Mouse (Mus musculus): ENCODE measurements at regions not wholly inside any gene's neighbourhood (a gene's known extent, or its start where the extent isn't known, plus 50 kb on each side); places are given as distances from the start of the nearest gene placed in this dataset.

DNA sequence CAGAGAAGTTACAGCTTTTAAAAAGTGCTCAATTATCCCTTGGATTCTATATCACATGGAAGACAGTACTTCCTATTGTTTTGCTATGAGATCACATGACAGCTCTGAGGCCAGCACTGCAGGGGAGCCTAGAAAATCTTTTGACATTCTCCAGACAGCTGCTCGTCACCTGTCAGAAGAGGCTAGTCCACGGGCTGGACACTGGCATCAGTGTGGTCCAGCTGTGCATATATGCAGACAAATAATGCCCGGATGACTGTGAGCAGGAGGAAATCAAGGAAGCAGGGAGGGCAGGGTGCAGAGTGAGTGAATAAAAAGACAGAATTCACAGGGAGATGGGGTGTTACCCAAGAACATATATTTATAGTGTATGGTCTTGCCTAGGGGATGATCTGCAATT, 270.4 kb downstream of the Rnf144a start:
- no peak for DNase-seq (ENCODE audit: low spot score in 2 of 2)

DNA sequence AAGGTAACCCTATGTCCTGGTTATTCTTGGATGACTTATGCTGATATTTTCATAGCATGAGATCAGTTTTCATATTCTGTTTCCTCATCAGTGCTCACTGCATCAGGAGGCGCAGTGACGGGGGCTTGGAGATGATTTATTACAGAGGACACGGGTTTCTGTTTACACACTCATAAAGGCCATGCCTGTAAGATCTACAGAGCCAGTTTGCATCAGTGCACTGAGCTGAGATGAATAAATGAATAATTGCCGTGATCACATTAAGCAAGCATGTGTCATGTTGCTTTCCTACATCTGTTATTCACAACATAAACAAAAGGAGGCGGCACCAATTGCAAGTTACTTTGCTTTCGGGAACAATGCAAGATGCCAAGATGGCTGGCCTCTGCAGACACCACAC, 271.6 kb downstream of the Rnf144a start:
- no peak for DNase-seq (ENCODE audit: low spot score in 2 of 2)

- DNase-seq (ENCODE audit: low spot score in 2 of 2): peak in 1 of 2 experiments; percentile 73
Measured at GRCm38 (mm10) chr12:26130811-26131210, 284.2 kb downstream of the Rnf144a start.

GRCm38 (mm10) chr12:26130011-26130410, 285.0 kb downstream of the Rnf144a start:
- DNase-seq (ENCODE audit: low spot score in 2 of 2): no peak

GRCm38 (mm10) chr12:26129511-26129910, 285.5 kb downstream of the Rnf144a start:
- no peak for DNase-seq (ENCODE audit: low spot score in 2 of 2)

- DNase-seq (ENCODE audit: low spot score in 2 of 2): no peak
Measured at GRCm38 (mm10) chr12:26128851-26129250, 286.2 kb downstream of the Rnf144a start.

GRCm38 (mm10) chr12:26126260-26126659, 288.8 kb downstream of the Rnf144a start:
- DNase-seq (ENCODE audit: low spot score in 2 of 2): no peak

DNA sequence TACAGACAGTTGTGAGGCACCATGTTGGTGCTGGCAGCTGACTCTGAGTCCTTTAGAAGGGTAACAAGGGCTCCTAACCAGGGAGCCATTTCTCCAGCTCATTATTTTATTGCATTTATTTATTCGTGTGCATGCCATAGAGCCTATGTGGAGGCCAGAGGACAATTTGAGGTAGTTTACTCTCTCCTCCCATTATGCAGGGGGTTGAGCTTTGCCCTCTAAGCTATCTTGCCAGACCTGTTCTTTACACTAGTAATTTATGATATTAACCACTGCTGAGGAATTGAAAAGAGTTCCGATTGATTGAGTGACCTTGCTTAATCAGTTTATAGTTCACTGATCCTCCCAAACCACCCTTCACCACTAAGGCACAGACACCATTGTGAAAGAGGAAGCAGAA, 290.8 kb downstream of the Rnf144a start:
- no peak for DNase-seq (ENCODE audit: low spot score in 2 of 2)

DNA sequence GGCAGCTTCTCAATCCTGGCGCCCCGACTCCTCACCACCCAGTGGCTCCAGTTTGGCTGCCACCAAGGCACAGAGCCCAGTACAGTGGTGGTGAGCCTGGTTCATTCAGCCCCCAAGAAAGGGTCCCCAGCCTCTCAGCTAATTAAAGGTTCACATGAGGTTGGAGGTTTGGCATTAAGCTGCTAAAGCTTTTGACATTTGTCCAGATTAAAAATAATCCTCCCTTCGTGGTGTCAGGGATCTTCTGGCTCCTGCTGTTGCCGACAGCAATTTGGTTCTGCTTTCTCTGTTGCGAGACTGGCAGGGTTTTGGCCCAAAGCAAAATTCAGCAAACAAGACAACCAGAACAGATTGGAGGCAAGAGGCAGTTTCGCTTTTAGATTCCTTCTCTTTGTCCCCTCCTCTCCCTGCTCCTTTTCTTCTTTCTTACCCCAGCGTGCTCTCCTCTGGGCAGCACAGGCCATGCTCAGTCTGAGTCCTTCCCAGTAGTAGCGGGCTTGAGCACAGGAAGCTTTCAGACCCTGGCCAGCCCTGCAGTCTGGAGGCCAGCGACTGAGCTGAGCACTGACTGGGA, 299.6 kb downstream of the Rnf144a start:
- peak; percentile 51 to 64 for DNase-seq (ENCODE audit: low spot score in 2 of 2)

DNA sequence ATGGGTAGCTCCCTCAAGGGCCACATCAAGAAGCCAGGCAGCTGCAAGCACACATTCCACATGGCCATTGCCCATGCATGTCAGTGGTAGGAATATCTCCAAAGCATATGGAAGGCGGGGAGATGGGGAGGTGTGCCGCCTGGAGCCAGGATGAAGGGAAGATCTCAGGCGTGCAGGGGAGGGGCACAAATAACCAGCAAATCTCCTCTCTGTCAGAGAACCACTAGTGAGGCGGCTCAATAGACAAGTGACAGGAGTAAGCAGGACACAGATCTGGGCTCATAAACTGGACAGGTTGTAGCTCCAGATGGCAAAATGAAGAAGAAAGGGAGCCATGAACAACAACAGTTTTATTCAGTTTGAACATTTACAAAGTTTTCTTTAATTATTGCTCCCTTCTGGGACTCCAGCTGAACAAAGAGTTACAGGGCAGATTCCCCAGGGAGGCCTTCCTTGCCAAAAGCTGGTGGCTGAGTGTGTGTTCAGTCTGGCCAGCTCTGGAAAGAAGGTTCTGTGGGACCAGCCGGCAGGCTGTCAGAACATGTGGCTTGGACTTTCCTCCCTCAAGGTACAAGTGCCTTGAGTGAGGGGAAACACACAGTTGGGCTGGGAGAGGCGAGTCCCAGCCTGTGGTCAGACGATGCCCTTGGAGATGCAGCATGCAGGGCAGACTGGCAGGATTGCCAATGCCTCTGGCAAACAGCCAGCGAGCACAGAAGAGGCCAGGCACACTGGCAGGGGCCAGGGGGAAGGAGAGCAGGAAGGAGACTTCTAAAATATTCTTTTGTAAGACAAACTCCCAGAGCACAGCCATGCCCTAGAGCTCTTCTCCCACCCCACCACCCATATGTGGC, 302.7 kb downstream of the Rnf144a start:
- peak; percentile 74 to 85 for DNase-seq (ENCODE audit: low spot score in 2 of 2)

DNA sequence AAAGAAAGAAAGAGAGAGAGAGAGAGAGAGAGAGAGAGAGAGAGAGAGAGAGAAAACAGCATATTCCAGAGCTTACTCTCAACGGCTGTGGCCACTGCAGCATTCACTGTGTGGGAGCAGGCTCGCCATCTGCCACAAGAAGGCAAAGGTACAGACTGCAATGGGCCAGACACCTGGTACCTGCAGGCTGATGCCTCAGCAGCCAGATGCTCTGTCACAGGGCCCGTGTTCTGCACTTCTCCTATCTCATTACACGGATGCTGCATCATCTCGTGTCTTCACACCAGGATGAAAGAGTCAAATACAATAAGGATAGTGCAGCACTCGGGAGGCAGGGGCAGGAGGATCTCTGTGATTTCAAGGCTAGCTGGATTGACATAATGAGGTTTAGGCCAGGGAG, 305.2 kb downstream of the Rnf144a start:
- DNase-seq (ENCODE audit: low spot score in 2 of 2): no peak

DNA sequence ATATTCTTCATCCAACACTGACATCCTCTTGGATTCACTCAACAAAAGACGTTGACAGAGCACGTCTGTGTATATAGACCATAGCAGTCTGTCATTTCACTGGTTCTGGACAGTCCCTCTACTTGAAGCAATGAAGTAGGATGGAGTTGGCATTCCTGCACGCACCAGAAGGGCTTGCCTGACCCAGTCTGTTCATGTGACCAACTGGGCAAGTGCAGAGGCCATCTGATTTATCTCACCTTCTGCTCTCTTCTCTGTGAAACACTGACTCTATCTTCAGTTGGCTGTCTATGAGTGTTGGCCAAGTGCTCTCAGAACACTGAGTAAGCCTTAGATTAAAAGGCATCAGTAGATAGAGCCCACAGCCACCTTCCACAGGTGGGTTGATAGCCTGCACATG, 310.7 kb downstream of the Rnf144a start:
- no peak for DNase-seq (ENCODE audit: low spot score in 2 of 2)

- DNase-seq (ENCODE audit: low spot score in 2 of 2): no peak
Measured at GRCm38 (mm10) chr12:26102384-26102783, 312.7 kb downstream of the Rnf144a start.

- no peak for DNase-seq (ENCODE audit: low spot score in 2 of 2)
Measured at GRCm38 (mm10) chr12:26100140-26100539, 314.9 kb downstream of the Rnf144a start.

GRCm38 (mm10) chr12:26099176-26099575, 315.9 kb downstream of the Rnf144a start:
- no peak for DNase-seq (ENCODE audit: low spot score in 2 of 2)

- DNase-seq (ENCODE audit: low spot score in 2 of 2): no peak
Measured at GRCm38 (mm10) chr12:26092311-26092710, 322.7 kb downstream of the Rnf144a start.

- DNase-seq (ENCODE audit: low spot score in 2 of 2): no peak
Measured at GRCm38 (mm10) chr12:26091865-26092264, 323.2 kb downstream of the Rnf144a start.

DNA sequence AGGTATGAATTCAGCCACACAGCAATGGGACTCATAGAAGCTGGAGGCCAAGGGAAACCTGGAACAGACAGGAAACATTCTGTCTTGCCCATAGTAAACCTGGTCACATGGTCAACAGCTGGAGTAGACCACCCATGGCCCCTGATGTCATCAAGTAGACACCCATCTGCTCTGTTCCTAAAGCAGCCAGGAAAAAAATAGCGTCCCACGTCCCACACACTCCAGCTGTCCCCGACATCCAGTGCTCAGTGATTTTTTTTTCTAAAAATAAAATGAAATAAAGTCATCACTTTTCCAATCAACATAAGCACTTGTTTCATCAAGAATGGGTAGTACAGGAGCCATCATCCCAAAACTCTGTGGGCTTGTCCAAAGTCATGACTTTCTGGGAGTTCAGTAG, 326.7 kb downstream of the Rnf144a start:
- DNase-seq (ENCODE audit: low spot score in 2 of 2): no peak

GRCm38 (mm10) chr12:26086923-26087322, 328.1 kb downstream of the Rnf144a start:
- DNase-seq (ENCODE audit: low spot score in 2 of 2): peak in 1 of 2 experiments; percentile 67

GRCm38 (mm10) chr12:26086414-26086813, 328.6 kb downstream of the Rnf144a start:
- no peak for DNase-seq (ENCODE audit: low spot score in 2 of 2)

GRCm38 (mm10) chr12:26079061-26079625, 335.9 kb downstream of the Rnf144a start:
- no peak for DNase-seq (ENCODE audit: low spot score in 2 of 2)

DNA sequence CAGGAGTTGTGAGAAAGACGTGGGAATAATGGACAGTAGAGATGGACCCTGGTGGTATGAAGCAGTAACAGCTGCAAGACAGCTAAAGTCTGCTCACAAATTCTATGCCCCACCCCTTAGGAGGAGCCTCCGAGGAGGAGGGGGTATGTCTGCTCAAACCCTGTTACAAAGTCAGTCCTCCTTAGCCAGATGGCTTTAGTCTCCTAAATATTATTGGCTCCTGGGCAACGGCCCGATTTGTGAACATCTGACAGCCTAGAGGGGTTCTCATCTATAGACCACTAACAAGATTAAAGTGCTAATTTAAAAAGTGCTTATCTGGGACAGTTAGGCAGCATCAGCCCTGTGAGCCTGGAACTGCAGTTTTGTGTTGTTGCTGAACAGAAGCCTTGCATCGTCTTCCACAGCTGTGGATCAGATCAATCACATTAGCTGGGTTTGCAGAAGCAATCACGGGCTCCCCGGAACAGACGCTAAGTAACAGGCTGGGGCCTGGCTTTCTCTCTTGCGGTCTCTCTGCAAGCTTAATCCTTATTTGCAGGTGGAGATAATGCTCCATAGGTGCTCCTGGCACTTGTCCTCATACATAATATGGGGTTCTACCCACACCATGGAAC, 339.3 kb downstream of the Rnf144a start:
- DNase-seq (ENCODE audit: low spot score in 2 of 2): no peak
